Mouse (Mus musculus) midbrain, embryonic 12.5 days (tissue): ENCODE data around the gene Tbc1d9b. TPM values are rescaled to one million over a fixed set of nuclear protein-coding genes. Genes with fewer than 3 reads are reported as not detected.
"Not testable (repeated sequence)": the region's sequence is repeated elsewhere in the genome, so short reads cannot be mapped to it uniquely, and the experiment has no call there.

Experiments
- ATAC-seq: fragments of 200-750 bp; cut with Nextera tagmentation; 2 replicates; pipeline ENCODE4 v1.8.0; 2017; ENCODE audit warnings: low read depth, moderate TSS enrichment, moderate library complexity; ENCODE audit not compliant: low FRiP score
- H3K27ac ChIP-seq: fragments of 300-500 bp; sonication (generic); replicated peaks from 2 replicates; pipeline ENCODE4 v1.5.1; 2016; ENCODE audit warnings: mild to moderate bottlenecking
- H3K27me3 ChIP-seq: fragments of 300-500 bp; sonication (generic); 2 replicates; pipeline ENCODE4 v1.6.1; 2016; ENCODE audit warnings: mild to moderate bottlenecking
- H3K36me3 ChIP-seq: fragments of 300-500 bp; sonication (generic); 2 replicates; pipeline ENCODE4 v1.6.1; 2016
- H3K4me1 ChIP-seq: fragments of 300-500 bp; sonication (generic); 2 replicates; pipeline ENCODE4 v1.6.1; 2016
- H3K4me2 ChIP-seq: fragments of 300-500 bp; sonication (generic); replicated peaks from 2 replicates; pipeline ENCODE4 v1.6.1; 2016; ENCODE audit warnings: mild to moderate bottlenecking, moderate library complexity
- H3K4me3 ChIP-seq: fragments of 300-500 bp; sonication (generic); 2 replicates; pipeline ENCODE4 v1.5.1; 2016; ENCODE audit warnings: mild to moderate bottlenecking
- H3K9ac ChIP-seq: fragments of 300-500 bp; sonication (generic); replicated peaks from 2 replicates; pipeline ENCODE4 v1.6.1; 2016; ENCODE audit warnings: mild to moderate bottlenecking, moderate library complexity
- H3K9me3 ChIP-seq: fragments of 300-500 bp; sonication (generic); 2 replicates; pipeline ENCODE4 v1.6.1; 2016; ENCODE audit warnings: mild to moderate bottlenecking
- WGBS: fragments of 180-500 bp; shearing (Covaris S2); methylation state at CpG from one replicate; pipeline ENCODE4 v1.1.7; 2016; 5-methylcytosine and 5-hydroxymethylcytosine counted together
- polyA plus RNA-seq: library from polyadenylated mRNA; unstranded; fragments of >200 nt; fragmentation: Nextera tagmentation; extraction: Ambion mirVana; gene quantifications from 2 replicates; pipeline ENCODE4 v1.2.1, GENCODE M21; 2016

The Tbc1d9b gene
- polyA plus RNA-seq, 1 experiment from 2014 or later = 45.2 TPM

- H3K4me1 ChIP-seq = no peaks in the 10 kb centered on the region
- no peaks in the 10 kb centered on the region for H3K27me3 ChIP-seq
- no peak overlapping the region for H3K4me3 ChIP-seq
- ATAC-seq = no peak
- no peaks in the 10 kb centered on the region for H3K9me3 ChIP-seq
- no peak overlapping the region for H3K4me2 ChIP-seq
- H3K27ac ChIP-seq = no peak overlapping the region
- 83% methylated on average over 4 of the region's 4 CpGs for WGBS
- H3K36me3 ChIP-seq = peaks cover 80% of the 10 kb centered on the region
- H3K9ac ChIP-seq = no peak overlapping the region
Observed at GRCm38 (mm10) chr11:50159347-50159746, 28.2 kb downstream of the Tbc1d9b start.

- no peaks in the 10 kb centered on the region for H3K4me1 ChIP-seq
- H3K27ac ChIP-seq = no peak overlapping the region
- no peaks in the 10 kb centered on the region for H3K9me3 ChIP-seq
- H3K9ac ChIP-seq = no peak overlapping the region
- no peak overlapping the region for H3K4me3 ChIP-seq
- peak; percentile 41; the same call in 1 of the 2 replicates for ATAC-seq
- no peaks in the 10 kb centered on the region for H3K27me3 ChIP-seq
- peaks cover 70% of the 10 kb centered on the region for H3K36me3 ChIP-seq
- H3K4me2 ChIP-seq = no peak overlapping the region
- WGBS = 71% methylated on average over 10 of the region's 10 CpGs
Observed at GRCm38 (mm10) chr11:50161578-50162304, 30.5 kb downstream of the Tbc1d9b start.

- H3K4me2 ChIP-seq = no peak overlapping the region
- H3K4me3 ChIP-seq = no peak overlapping the region
- H3K9me3 ChIP-seq = no peaks in the 10 kb centered on the region
- H3K4me1 ChIP-seq = no peaks in the 10 kb centered on the region
- 91% methylated on average over 3 of the region's 3 CpGs for WGBS
- H3K36me3 ChIP-seq = peaks cover 63% of the 10 kb centered on the region
- H3K27me3 ChIP-seq = no peaks in the 10 kb centered on the region
- ATAC-seq = no peak
- no peak overlapping the region for H3K9ac ChIP-seq
- H3K27ac ChIP-seq = no peak overlapping the region
Observed at GRCm38 (mm10) chr11:50162338-50163050, 31.3 kb downstream of the Tbc1d9b start.

- H3K9me3 ChIP-seq = no peaks in the 10 kb centered on the region
- H3K36me3 ChIP-seq = peaks cover 67% of the 10 kb centered on the region
- no peak overlapping the region for H3K4me2 ChIP-seq
- ATAC-seq = no peak
- H3K27ac ChIP-seq = no peak overlapping the region
- H3K9ac ChIP-seq = no peak overlapping the region
- no peak overlapping the region for H3K4me3 ChIP-seq
- 89% methylated on average over 5 of the region's 5 CpGs for WGBS
- H3K27me3 ChIP-seq = no peaks in the 10 kb centered on the region
- H3K4me1 ChIP-seq = no peaks in the 10 kb centered on the region
Observed at GRCm38 (mm10) chr11:50168352-50168751, 37.2 kb downstream of the Tbc1d9b start.

GRCm38 (mm10) chr11:50174111-50174729, 43.0 kb downstream of the Tbc1d9b start, which contains the start of gene Mrnip:
TSS of gene Mrnip (plus strand) at chr11:50174444.
- 4% methylated on average over 19 of the region's 19 CpGs for WGBS
- Histone ChIP-seq H3K4me2 (peak within 1 kb of the TSS; percentile 84), H3K27ac (peak within 1 kb of the TSS; percentile 76), H3K4me3 (peak within 1 kb of the TSS; percentile 78), H3K36me3 (peaks cover 44% of the 10 kb centered on the region), H3K9ac (peak within 1 kb of the TSS; percentile 78)
- ATAC-seq = peak; percentile 42
- not testable (repeated sequence) for H3K4me1 ChIP-seq, H3K9me3 ChIP-seq, H3K27me3 ChIP-seq

- Histone ChIP-seq H3K27me3 (no peaks in the 10 kb centered on the region), H3K9me3 (no peaks in the 10 kb centered on the region), H3K4me3 (peak overlapping the region; percentile 78), H3K9ac (peak overlapping the region; percentile 78), H3K4me1 (peaks cover 6% of the 10 kb centered on the region), H3K4me2 (peak overlapping the region; percentile 84), H3K36me3 (peaks cover 38% of the 10 kb centered on the region), H3K27ac (peak overlapping the region; percentile 76)
- WGBS = under 1% methylated on average over 27 of the region's 27 CpGs
- peak; percentile 100 for ATAC-seq
Observed at GRCm38 (mm10) chr11:50174730-50175187, 43.6 kb downstream of the Tbc1d9b start.

GRCm38 (mm10) chr11:50176351-50176750, 45.2 kb downstream of the Tbc1d9b start:
- no peak for ATAC-seq
- WGBS = 81% methylated on average over 3 of the region's 3 CpGs
- no peak overlapping the region for H3K4me3 ChIP-seq
- H3K4me2 ChIP-seq = no peak overlapping the region
- H3K9me3 ChIP-seq = no peaks in the 10 kb centered on the region
- H3K27ac ChIP-seq = no peak overlapping the region
- H3K27me3 ChIP-seq = no peaks in the 10 kb centered on the region
- H3K36me3 ChIP-seq = peaks cover 22% of the 10 kb centered on the region
- H3K9ac ChIP-seq = no peak overlapping the region
- H3K4me1 ChIP-seq = peaks cover 6% of the 10 kb centered on the region

- H3K36me3 ChIP-seq = peaks cover 15% of the 10 kb centered on the region
- WGBS = 74% methylated on average over 6 of the region's 6 CpGs
- H3K4me1 ChIP-seq = peaks cover 6% of the 10 kb centered on the region
- no peaks in the 10 kb centered on the region for H3K27me3 ChIP-seq
- no peaks in the 10 kb centered on the region for H3K9me3 ChIP-seq
- no peak overlapping the region for H3K4me3 ChIP-seq
- no peak overlapping the region for H3K27ac ChIP-seq
- H3K9ac ChIP-seq = no peak overlapping the region
- ATAC-seq = no peak
- H3K4me2 ChIP-seq = no peak overlapping the region
Observed at GRCm38 (mm10) chr11:50177111-50177510, 45.9 kb downstream of the Tbc1d9b start.

GRCm38 (mm10) chr11:50178532-50179488, 47.6 kb downstream of the Tbc1d9b start:
- no peak overlapping the region for H3K4me2 ChIP-seq
- H3K4me3 ChIP-seq = no peak overlapping the region
- H3K9me3 ChIP-seq = no peaks in the 10 kb centered on the region
- H3K27me3 ChIP-seq = no peaks in the 10 kb centered on the region
- H3K9ac ChIP-seq = no peak overlapping the region
- H3K36me3 ChIP-seq = peaks cover 15% of the 10 kb centered on the region
- no peak for ATAC-seq
- H3K27ac ChIP-seq = no peak overlapping the region
- 85% methylated on average over 5 of the region's 5 CpGs for WGBS
- H3K4me1 ChIP-seq = peaks cover 6% of the 10 kb centered on the region

- ATAC-seq = no peak
- Histone ChIP-seq H3K9me3 (no peaks in the 10 kb centered on the region), H3K27ac (no peak overlapping the region), H3K4me2 (no peak overlapping the region), H3K4me1 (no peaks in the 10 kb centered on the region), H3K4me3 (no peak overlapping the region), H3K27me3 (no peaks in the 10 kb centered on the region), H3K36me3 (peaks cover 25% of the 10 kb centered on the region), H3K9ac (no peak overlapping the region)
- 77% methylated on average over 6 of the region's 6 CpGs for WGBS
Observed at GRCm38 (mm10) chr11:50180478-50181231, 49.5 kb downstream of the Tbc1d9b start.

- Histone ChIP-seq H3K27ac (no peak overlapping the region), H3K9ac (no peak overlapping the region), H3K4me3 (no peak overlapping the region), H3K4me1 (no peaks in the 10 kb centered on the region), H3K4me2 (no peak overlapping the region), H3K36me3 (peaks cover 32% of the 10 kb centered on the region), H3K27me3 (no peaks in the 10 kb centered on the region), H3K9me3 (no peaks in the 10 kb centered on the region)
- 87% methylated on average over 4 of the region's 4 CpGs for WGBS
- no peak for ATAC-seq
Observed at GRCm38 (mm10) chr11:50182702-50183101, 51.5 kb downstream of the Tbc1d9b start.
